14 mouse cellular contexts compared by ENCODE assay signal in the genomic region with DNA sequence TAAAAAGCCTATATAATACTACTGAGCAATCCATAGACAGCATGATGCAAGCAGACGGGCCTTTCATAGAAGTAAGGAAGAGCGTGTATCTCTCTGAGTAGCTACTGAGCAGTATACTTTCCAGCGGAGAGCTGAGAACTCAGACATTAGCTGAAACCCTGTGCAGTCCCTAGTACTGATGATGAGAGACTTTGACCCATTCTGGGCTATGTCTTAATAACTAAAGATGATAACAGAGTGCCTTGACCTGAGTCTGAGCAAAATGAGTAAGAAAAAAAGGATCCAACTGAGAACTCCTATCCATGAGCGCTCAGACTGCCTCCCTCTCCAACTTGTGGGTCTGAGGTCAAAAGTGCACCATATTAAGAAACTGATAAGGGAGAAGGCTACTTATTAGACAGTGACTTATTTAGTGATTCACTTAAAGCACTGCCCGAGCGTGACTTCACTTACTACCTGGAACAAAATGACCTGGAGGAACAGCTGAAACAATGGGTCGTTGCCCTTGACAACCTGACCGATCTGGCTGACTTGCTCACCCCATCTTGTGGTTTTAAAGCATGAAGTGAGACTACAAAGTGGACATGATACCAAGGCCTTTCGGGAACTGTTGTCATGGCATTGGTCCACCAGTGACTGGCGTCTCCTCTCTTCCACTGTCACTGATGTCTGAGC. TPM values are rescaled to one million over a fixed set of nuclear protein-coding genes. Genes with fewer than 3 reads are reported as not detected.
"Had no signal": no experiment of that assay in that cellular context is flagged by ENCODE, and none has a peak within 500 bp of the region (broad histone marks: within the 10 kb centered on the region; RNA-seq: fewer than 3 reads in every experiment).

No protein-coding gene starts in this region.

- H3K9ac ChIP-seq: liver, embryonic 15.5 days; neural tube, embryonic 15.5 days had no signal

- H3K36me3 ChIP-seq: limb, embryonic 10.5 days; liver, embryonic 15.5 days; neural tube, embryonic 15.5 days had no signal

- DNase-seq: kidney, adult 8-10 months; kidney, postnatal 14 days; lung, adult 2 months; midbrain, embryonic 14.5 days; thymus, postnatal 36 days had no signal

- H3K4me2 ChIP-seq: liver, embryonic 11.5 days; liver, embryonic 15.5 days; neural tube, embryonic 15.5 days had no signal

- H3K4me1 ChIP-seq: liver, embryonic 15.5 days; neural tube, embryonic 15.5 days had no signal

- H3K27ac ChIP-seq: liver, embryonic 15.5 days; neural tube, embryonic 15.5 days had no signal

- H3K27me3 ChIP-seq: liver, embryonic 15.5 days; neural tube, embryonic 15.5 days had no signal

- H3K4me3 ChIP-seq: limb, embryonic 10.5 days; liver, embryonic 15.5 days; myocyte; neural tube, embryonic 15.5 days had no signal

- H3K9me3 ChIP-seq: limb, embryonic 10.5 days; liver, embryonic 15.5 days; neural tube, embryonic 15.5 days had no signal

RNA-seq across cellular contexts. Expression of a gene that starts 32.9 kb away (rescaled TPM):
- total RNA-seq: megakaryocyte-erythroid progenitor cell, adult 5-6 weeks had no signal
- polyA plus RNA-seq: large intestine, adult 2 months; liver, embryonic 11.5 days; liver, embryonic 15.5 days; neural tube, embryonic 11.5 days; stomach, embryonic 16.5 days had no signal
